ENCODE assay signal across 8 mouse cellular contexts in genomic region chr4:34560971-34561370, GRCm38 (mm10). TPM values are rescaled to one million over a fixed set of nuclear protein-coding genes. Genes with fewer than 3 reads are reported as not detected.
DNase-seq lines count a peak whose midpoint lies in the region; ATAC-seq lines count a peak whose summit lies in the region.
"Had no signal": no experiment of that assay in that cellular context is flagged by ENCODE, and none has a peak within 500 bp of the region (broad histone marks: within the 10 kb centered on the region; RNA-seq: fewer than 3 reads in every experiment).

No protein-coding gene starts in this region.

- no peak overlapping the region for H3K27ac ChIP-seq in midbrain, embryonic 11.5 days (ENCODE audit: low read depth, low read length)
- no peak overlapping the region for H3K27ac ChIP-seq in midbrain, embryonic 16.5 days (ENCODE audit: low read length)
- H3K27ac ChIP-seq: heart, embryonic 15.5 days had no signal

- H3K4me3 ChIP-seq in midbrain, embryonic 11.5 days (ENCODE audit: low read depth, low read length) = no peak overlapping the region
- H3K4me3 ChIP-seq in midbrain, embryonic 16.5 days (ENCODE audit: low read depth, low read length) = no peak overlapping the region
- H3K4me3 ChIP-seq: heart, embryonic 15.5 days had no signal

- WGBS in midbrain, embryonic 11.5 days = 54% methylated on average over 4 of the region's 4 CpGs
- WGBS in midbrain, embryonic 16.5 days = 49% methylated on average over 4 of the region's 4 CpGs

- H3K9ac ChIP-seq in midbrain, embryonic 11.5 days (ENCODE audit: low read length) = no peak overlapping the region
- no peak overlapping the region for H3K9ac ChIP-seq in midbrain, embryonic 16.5 days (ENCODE audit: low read depth, low read length)
- H3K9ac ChIP-seq: heart, embryonic 15.5 days had no signal

- no peaks in the 10 kb centered on the region for H3K9me3 ChIP-seq in midbrain, embryonic 11.5 days (ENCODE audit: control insufficient read depth, low read length)
- H3K9me3 ChIP-seq in midbrain, embryonic 16.5 days (replicated peaks; ENCODE audit: control insufficient read depth, low read length, poor library complexity, severe bottlenecking) = no peaks in the 10 kb centered on the region
- H3K9me3 ChIP-seq: heart, embryonic 15.5 days had no signal

- no peak overlapping the region for H3K4me2 ChIP-seq in midbrain, embryonic 11.5 days
- H3K4me2 ChIP-seq in midbrain, embryonic 16.5 days (ENCODE audit: low read length) = no peak overlapping the region
- H3K4me2 ChIP-seq: heart, embryonic 15.5 days had no signal

- no peak for DNase-seq in midbrain, embryonic 11.5 days (ENCODE audit: low spot score, missing footprints)
- DNase-seq in c-Kit-positive CD71-positive TER-119-positive erythroid progenitor cells, embryonic 14.5 days (ENCODE audit: low spot score) = peak; percentile 29
- peak; percentile 52 for DNase-seq in kidney, adult 9 months
- peak; percentile 61 for DNase-seq in mesoderm, embryonic 11.5 days (ENCODE audit: low read depth, low spot score)
- peak; percentile 78 for DNase-seq in thymus, postnatal 4 days
- no peak for DNase-seq in urinary bladder, postnatal 25 days (ENCODE audit: low spot score)

- peaks cover 4% of the 10 kb centered on the region; the same call in 1 of the 2 replicates for H3K4me1 ChIP-seq in midbrain, embryonic 11.5 days (ENCODE audit: control insufficient read depth, insufficient read depth, low read length)
- H3K4me1 ChIP-seq in midbrain, embryonic 16.5 days (ENCODE audit: control insufficient read depth, insufficient read depth, low read length) = peaks cover 17% of the 10 kb centered on the region

- H3K27me3 ChIP-seq in midbrain, embryonic 11.5 days (ENCODE audit: control insufficient read depth, insufficient read depth, low read length) = no peaks in the 10 kb centered on the region
- no peaks in the 10 kb centered on the region for H3K27me3 ChIP-seq in midbrain, embryonic 16.5 days (ENCODE audit: control insufficient read depth, insufficient read depth, low read depth, low read length)
- H3K27me3 ChIP-seq: heart, embryonic 15.5 days had no signal

- H3K36me3 ChIP-seq in midbrain, embryonic 11.5 days (ENCODE audit: control insufficient read depth, insufficient read depth, low read length) = peaks cover 4% of the 10 kb centered on the region
- H3K36me3 ChIP-seq in midbrain, embryonic 16.5 days (ENCODE audit: control insufficient read depth, insufficient read depth, low read length) = peaks cover 2% of the 10 kb centered on the region; the same call in 1 of the 2 replicates

- peak; percentile 70; the same call in 1 of the 2 replicates for ATAC-seq in midbrain, embryonic 11.5 days (ENCODE audit: low FRiP score)
- ATAC-seq in midbrain, embryonic 16.5 days = no peak

RNA-seq across cellular contexts. Expression of gene Akirin2, which starts 10.2 kb away (rescaled TPM):
- polyA plus RNA-seq in midbrain, embryonic 11.5 days (2014; fragmentation: Nextera tagmentation; extraction: Ambion mirVana) = 98.7 and 100.0 TPM in 2 replicates
- 68.4 and 81.2 TPM in 2 replicates for polyA plus RNA-seq in midbrain, embryonic 16.5 days (2015; fragmentation: Nextera tagmentation; extraction: Ambion mirVana)

RNA-seq across cellular contexts. Expression of gene Orc3, which starts 53.8 kb away (rescaled TPM):
- 127 and 135 TPM in 2 replicates for polyA plus RNA-seq in midbrain, embryonic 11.5 days (2014; fragmentation: Nextera tagmentation; extraction: Ambion mirVana)
- 78.6 and 86.0 TPM in 2 replicates for polyA plus RNA-seq in midbrain, embryonic 16.5 days (2015; fragmentation: Nextera tagmentation; extraction: Ambion mirVana)

RNA-seq across cellular contexts. Expression of gene Rars2, which starts 53.8 kb away (rescaled TPM):
- polyA plus RNA-seq in midbrain, embryonic 11.5 days (2014; fragmentation: Nextera tagmentation; extraction: Ambion mirVana) = 77.3 and 84.5 TPM in 2 replicates
- polyA plus RNA-seq in midbrain, embryonic 16.5 days (2015; fragmentation: Nextera tagmentation; extraction: Ambion mirVana) = 50.4 and 59.3 TPM in 2 replicates

Comparison
In these comparisons a context has a peak if more than half of its experiments do, and no peak if none do; other contexts are left out.
1. DNase-seq: peak in c-Kit-positive CD71-positive TER-119-positive erythroid progenitor cells, embryonic 14.5 days (single experiment), kidney, adult 9 months (single experiment), mesoderm, embryonic 11.5 days (single experiment) and thymus, postnatal 4 days (single experiment); none in midbrain, embryonic 11.5 days (single experiment) and urinary bladder, postnatal 25 days (single experiment).